Mouse (Mus musculus) layer of hippocampus, adult 9-11 months (tissue): Measurements from ENCODE around the gene Psd4.

Experiments used
- DNase-seq: peaks from one replicate; pipeline ENCODE4 v3.0.0; 2022

Psd4 gene

DNA sequence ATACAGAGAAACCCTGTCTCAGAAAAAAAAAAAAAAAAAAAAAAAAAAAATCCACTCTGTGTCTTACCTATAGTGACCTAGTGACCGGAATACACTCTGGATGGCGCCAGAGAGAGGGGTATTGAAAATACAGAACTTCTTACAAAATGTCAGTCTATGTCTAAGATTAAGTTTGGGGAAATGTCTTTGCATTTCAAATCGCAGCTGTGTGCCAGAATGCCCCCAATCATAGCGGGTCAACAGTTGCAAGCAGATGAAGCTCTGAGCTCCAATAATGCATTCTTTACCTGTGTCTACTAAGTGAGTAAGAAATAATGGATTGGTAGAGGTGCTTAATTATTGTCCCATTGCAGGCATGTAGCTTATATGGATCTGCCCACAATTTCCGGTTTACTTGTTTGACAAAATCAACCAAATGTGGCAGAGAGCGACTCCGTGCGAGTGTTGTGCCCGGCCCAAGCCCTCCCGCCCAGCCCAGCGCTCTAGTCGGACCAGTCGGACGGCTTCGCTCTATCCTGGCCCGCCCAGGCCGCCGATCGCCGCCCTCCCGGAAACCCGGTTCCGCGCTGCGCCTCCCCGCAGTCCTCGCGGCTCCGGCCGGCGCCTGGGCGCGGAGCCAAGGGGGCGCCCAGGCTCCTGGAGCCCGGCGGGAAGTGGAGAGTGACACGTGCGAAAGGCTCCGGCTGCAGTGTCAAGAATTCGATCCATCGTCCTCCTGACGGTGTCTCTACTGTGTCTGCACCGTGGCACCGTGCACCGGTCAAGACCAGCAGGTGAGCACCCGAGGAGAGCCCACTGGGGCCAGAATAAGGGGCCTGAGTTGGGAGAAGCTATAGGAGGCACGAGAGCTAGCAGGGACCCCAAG lies at the start of gene Psd4:
Psd4 (plus strand) TSS at position 551 of the 865 bp plus-strand sequence.
- DNase-seq = peak; percentile 6

DNA sequence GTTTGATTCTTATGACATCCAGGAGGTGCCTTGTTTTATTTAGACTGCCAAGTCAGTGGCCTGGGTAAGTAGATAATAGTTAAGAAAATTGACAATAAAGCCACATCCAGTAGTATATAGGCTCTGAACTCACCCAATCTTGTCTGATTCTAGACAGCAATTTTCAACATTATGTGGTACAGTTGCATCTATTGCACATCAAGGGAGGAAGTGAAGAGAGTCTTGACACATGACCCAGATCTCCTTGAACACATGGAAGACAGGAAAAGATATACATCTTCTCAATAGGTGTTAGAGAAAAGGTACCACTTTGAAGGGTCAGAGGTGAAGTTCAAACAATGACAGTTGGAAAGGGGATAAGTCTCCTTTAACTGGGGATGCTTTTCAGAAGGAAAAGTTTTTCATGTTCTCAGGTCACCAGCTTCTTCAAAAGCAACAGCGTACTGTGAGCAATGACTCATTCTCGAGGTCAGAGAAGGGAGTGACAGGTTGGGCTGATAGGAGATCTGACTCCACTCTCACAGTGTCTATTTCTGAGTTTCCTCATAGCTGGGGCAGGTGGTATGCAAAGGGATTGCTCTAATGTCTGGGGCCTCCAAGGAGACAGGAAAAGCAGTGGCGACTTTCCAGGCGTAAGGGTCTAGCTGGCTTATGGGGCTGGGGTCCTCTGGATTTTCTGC lies 49.3 kb upstream of the Psd4 start:
- no peak for DNase-seq

- no peak for DNase-seq
Measured at GRCm38 (mm10) chr2:24335333-24335732, 32.0 kb upstream of the Psd4 start.

DNA sequence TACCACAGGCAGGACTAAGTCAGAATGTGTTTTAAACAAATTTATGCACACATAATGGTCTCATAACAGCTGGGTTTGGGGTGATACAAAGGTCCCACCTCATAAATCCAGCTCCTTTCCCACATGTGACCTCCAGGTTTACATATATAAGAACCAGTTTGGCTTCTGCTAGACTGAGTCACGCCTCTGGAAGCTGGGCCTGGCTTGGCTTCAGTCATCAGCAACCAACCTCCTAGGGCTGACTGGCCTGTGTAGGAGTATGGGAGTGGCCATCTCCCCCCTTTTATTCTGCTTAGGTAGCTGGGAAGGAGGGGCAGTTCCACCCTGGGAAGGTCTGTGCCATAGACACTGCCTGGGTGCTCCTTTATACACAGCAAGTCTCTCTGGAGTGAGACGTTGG lies 30.8 kb upstream of the Psd4 start, which contains the start of gene Il1rn:
Il1rn (plus strand) TSS at position 309 of the 400 bp plus-strand sequence.
- no peak for DNase-seq

DNA sequence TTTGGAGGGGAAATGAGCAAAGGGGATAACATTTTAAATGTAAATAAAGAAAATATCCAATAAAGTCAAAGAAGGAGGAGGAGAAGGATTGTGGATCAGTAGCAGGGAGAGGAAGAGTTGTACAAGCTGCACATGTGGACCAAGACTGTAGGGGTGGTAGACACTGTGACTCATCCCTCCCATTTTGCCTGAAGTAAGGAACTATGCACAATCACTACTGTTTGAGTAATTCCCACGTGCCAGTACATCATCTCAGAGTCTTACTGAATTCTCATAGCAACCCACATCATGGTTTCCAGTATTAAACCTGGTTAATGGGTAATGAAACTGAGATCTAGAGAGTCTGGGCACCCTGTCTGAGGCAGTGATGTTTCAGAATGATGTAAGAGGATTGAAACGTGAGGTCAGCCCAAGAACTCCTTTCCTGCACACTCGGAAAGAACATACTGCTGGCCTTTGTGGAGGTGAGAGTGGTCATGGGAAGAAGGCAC lies 25.9 kb upstream of the Psd4 start:
- no peak for DNase-seq

DNA sequence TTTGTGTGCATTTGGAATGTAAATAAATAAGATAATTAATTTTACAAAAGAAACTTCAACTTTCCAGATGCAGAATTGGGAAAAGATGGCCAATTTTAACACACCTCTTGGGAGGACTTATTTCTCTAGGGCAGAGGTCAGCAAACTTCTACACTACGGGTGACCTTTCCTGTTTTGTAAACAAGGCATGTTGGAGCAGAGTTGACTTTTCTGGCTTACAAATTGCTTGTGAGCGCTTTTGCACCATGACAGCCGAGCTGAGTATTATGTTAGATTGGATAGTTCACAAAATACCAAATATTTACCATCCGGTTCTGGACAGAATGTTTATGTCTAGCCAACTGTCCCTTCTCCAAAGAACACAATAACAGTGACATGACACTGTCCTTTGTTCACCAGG lies 22.8 kb upstream of the Psd4 start:
- DNase-seq = no peak

- no peak for DNase-seq
Measured at GRCm38 (mm10) chr2:24345056-24345455, 22.3 kb upstream of the Psd4 start.

- DNase-seq = no peak
Measured at GRCm38 (mm10) chr2:24347926-24348325, 19.5 kb upstream of the Psd4 start.

DNA sequence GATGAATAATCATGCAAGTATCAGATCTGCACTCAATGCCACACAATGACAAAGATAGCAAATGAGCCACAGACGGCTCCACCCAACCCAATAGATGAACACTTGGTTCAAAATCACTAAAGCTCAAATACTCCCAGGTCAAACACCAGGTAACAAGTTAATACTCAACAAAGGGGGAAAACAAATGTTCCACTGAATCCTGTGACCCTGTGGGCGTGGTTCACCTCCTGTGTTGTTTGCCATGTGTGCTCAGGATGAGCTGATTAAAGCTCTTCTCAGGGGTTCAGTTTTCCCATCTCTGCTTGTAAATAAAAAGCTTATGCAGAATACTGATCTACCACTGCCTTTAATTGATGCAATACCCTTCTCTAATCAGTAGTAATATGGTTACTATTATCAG lies 16.2 kb upstream of the Psd4 start:
- DNase-seq = no peak

DNA sequence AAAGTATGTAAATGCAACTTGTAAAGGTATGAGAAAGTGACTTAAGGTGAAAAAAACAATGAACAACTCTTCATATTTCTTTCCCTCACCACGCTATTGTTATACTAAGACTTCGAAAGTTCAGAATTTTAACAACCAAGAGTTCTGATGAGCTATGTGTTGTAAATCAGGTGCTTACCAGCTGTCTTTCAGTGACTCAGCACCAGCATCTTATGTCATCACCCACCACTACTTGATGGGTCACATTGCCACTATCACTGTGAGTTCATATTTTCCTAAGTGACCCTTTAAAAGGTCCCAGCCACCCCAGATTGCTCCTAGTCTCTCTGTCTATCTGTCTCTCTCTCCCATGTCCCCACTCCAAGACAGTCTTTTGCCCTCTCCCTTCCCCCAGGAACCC lies 14.3 kb upstream of the Psd4 start:
- DNase-seq = no peak

DNA sequence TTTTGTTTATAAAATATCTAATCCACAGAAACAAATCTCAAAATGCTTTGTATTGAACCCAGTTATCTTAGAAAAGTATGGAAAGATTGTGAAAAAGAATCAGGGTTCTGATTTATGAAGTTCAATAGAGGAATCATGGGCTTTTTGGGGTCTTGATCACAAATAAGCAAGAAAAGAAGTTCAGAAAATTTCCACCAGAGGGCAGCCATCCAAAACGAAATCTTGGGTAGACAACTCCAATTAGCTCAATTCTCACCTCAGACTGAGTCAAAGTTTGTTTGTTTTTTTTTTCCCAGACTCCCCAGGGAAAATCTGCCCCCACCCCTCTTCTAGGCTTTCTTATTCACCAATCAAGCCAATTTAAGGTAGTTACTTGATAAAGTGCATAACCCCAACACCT lies 9.7 kb upstream of the Psd4 start:
- no peak for DNase-seq

DNA sequence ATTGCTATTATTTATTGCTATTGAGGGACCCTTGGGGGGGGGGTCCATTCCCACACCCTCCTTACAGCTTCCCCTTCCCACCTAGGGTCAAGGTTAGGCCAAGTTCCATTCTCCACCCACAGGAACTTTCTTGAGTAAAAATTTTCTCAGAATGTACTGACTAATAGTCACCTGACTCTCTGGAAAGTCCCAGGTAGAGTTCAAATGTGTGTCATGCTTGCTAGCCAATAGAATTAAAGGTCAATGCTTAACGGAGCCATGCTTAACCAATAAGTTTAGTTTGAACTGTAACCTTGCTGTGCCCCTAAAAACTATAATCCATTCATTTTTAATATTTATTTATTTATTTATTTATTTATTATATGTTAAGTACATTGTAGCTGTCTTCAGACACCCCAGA lies 8.0 kb upstream of the Psd4 start:
- no peak for DNase-seq

DNA sequence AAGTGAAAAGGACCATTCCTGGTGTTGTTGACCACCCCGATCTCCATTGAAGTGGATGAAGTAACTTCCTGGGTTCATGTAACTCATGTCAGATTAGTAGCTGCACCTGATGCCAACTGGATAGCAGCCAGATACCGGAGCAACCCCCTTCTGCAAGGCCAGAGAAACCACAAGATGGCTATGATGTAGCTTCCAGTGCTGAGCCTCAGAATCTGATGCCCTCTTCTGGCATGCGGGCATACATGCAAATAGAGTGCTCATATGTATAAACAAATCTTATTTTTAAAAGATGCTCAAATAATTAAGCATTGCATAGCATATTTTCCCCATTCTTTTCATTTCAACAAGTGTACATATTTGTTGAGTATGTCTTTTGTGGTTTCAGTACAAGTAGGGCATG lies 3.6 kb upstream of the Psd4 start:
- DNase-seq = no peak

DNA sequence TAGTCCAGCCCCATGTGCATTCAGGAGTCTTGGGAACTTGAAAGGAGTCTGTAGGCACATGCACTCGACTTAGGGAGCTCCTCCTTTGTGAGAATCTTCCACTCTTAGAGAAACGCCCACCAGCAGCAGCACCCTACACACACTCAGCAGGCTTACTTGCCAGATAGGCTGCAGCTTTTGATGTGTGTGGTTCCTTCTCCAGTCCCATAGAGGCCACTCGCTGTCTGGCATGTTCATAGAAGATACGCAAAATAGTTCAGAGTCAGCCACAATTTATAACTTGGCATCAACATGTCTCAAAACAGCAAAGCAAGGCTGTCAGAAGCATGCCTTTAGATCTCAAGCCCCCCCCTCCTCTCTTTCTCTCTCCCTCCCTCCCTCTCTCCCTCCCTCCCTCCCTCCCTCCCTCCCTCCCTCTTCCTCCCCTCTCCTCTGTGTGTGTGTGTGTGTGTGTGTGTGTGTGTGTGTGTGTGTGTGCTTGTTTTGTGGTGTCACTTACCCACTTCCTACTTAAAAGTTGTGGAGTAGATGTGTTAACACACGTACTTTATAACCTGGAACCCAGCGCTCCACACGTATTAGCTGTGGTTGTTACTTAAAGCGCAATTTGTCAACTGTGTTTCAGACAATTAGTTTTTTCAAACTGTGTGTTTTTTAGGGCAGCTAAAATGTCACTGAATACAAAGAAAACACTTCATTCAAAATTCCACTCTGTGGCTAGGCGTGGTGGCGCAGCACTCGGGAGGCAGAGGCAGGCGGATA lies 985 bp upstream of the Psd4 start:
- no peak for DNase-seq

- DNase-seq = no peak
Measured at GRCm38 (mm10) chr2:24367895-24368261, 498 bp downstream of the Psd4 start.

- DNase-seq = no peak
Measured at GRCm38 (mm10) chr2:24378747-24379450, 11.5 kb downstream of the Psd4 start.

DNA sequence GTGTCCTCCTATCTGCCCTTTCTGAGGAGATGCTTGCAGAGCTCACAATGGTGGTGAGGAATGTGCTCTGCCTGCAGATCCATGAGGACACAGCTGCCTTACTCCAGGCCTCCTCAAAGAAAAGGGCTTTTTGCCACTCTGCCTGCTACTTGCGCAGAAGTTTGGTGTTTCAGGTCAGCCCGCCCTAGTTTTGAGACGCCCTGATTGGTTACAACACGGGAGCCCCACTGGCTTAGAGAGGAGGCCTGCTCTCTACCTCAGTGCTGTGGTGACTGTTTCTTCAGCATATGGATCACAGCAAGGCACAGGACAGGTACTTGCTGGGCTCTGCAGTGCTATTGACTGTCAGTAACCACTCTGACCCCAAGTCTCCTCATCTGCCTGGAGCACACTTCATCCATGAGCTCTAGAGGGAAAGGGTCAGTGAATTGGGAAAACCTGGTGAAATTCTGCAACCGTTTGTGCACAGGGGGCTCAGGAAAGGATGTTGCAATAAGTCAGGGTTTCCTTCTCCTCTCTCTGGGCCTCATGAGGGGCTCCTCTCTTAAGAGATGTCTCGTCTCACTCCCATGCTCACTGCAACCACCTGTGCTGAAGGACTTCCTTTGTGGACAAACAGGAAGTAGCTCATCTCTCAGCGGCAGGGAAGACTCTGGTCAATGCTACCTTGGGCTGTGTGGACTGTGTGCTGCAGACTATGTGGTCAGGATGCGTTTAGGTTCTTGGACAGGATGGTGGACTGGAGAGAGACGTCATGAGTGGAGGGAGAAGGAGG lies 15.3 kb downstream of the Psd4 start:
- no peak for DNase-seq

DNA sequence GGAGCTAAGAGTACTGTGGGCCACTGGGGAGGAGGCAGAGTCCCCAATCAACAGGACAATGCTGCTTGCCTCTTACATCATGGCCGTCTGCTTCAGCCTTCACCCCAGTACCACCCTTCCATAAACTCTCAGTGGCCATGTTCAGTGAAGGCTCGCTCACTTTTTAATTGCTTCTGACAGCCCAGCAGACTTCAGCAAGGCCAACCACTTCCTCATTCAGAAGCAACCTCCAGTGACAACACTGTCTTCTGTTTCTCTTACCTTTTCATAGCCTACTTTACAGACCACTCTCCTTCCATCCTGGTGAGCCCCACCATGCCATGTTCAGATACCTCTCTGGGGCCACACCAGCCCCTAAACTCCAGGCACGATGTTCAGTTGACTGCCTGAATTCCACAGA lies 16.3 kb downstream of the Psd4 start:
- DNase-seq = no peak

DNA sequence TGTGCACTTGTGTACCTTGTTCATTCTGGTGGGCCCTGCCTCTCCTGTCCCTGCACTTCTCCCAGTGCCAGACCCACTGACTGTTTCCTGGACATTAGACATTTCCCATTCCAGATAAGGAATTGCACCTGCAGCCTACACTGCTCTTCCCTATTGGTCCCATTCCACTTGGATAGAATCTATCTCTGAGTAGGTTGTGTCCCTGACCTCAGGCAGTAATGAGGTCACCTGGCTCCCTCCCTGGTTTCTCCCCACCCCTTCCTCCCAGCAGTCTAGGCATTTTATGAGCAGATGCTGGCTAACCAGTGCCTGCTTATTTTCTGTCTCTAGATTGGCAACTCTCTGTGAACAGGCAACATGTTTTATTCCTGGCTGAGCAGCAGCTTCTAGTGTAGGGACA lies 17.0 kb downstream of the Psd4 start:
- no peak for DNase-seq

- DNase-seq = no peak
Measured at GRCm38 (mm10) chr2:24385111-24385961, 18.0 kb downstream of the Psd4 start.
